ENCODE assay signal across 37 mouse cellular contexts in the genomic region with DNA sequence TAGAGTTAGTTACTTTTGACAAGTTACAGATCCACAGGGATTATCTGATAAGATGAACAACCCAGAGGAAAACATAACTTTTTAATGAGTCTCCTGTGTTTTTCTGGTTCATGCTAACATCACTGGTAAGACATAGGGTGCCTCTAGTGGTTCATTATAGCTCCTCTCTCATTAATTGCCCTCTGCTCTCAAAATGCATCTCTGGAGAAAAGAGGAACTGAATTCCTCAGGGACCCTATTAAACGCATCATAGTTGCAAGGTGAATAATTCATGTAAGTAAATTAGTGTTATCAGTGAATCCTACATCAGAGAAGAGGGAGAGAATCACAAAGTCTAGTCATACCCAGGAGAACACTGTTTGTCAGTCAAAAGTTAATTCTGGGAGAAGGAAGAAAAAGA. TPM values are rescaled to one million over a fixed set of nuclear protein-coding genes. Genes with fewer than 3 reads are reported as not detected.
A peak's percentile ranks its signal among the peaks of the same experiment; 100 is the strongest.
DNase-seq lines count a peak whose midpoint lies in the region; ATAC-seq and TF ChIP-seq lines count a peak whose summit lies in the region.
"Had no signal": no experiment of that assay in that cellular context is flagged by ENCODE, and none has a peak within 500 bp of the region (broad histone marks: within the 10 kb centered on the region; RNA-seq: fewer than 3 reads in every experiment).

No protein-coding gene starts in this region.

- no peaks in the 10 kb centered on the region for H3K4me1 ChIP-seq in embryonic facial prominence, embryonic 14.5 days (ENCODE audit: control insufficient read depth, insufficient read depth, low read length)
- H3K4me1 ChIP-seq in embryonic facial prominence, embryonic 10.5 days: no peaks in the 10 kb centered on the region
- H3K4me1 ChIP-seq in midbrain, postnatal 0 days (ENCODE audit: insufficient read depth, low read length): no peaks in the 10 kb centered on the region
- H3K4me1 ChIP-seq in midbrain, embryonic 10.5 days: no peaks in the 10 kb centered on the region
- H3K4me1 ChIP-seq in CH12.LX (ENCODE audit: control insufficient read depth in 1 of 2, insufficient read depth in 2 of 2): peaks cover 0 to 9% of the 10 kb centered on the region in 2 experiments; a peak in 1 of 4 replicates
- H3K4me1 ChIP-seq in forebrain, embryonic 15.5 days: no peaks in the 10 kb centered on the region
- no peaks in the 10 kb centered on the region for H3K4me1 ChIP-seq in forebrain, embryonic 13.5 days
- H3K4me1 ChIP-seq: embryonic facial prominence, embryonic 15.5 days; hindbrain, embryonic 12.5 days; hindbrain, embryonic 15.5 days had no signal

- no peak; the same call in 1 of the 2 replicates for TF ChIP-seq RAD21 in CH12.LX (IDR thresholded peaks at IDR 0.05; ENCODE audit: low read depth, low read length)

- H3K27ac ChIP-seq in embryonic facial prominence, embryonic 14.5 days (replicated peaks; ENCODE audit: low read depth, low read length): no peak overlapping the region
- H3K27ac ChIP-seq in embryonic facial prominence, embryonic 10.5 days (replicated peaks): no peak overlapping the region
- H3K27ac ChIP-seq in midbrain, postnatal 0 days (ENCODE audit: low read depth, low read length): no peak overlapping the region
- H3K27ac ChIP-seq in midbrain, embryonic 10.5 days (replicated peaks): no peak overlapping the region
- no peak overlapping the region for H3K27ac ChIP-seq in CH12.LX (ENCODE audit: insufficient read depth, low read depth)
- H3K27ac ChIP-seq in forebrain, embryonic 15.5 days (replicated peaks): no peak overlapping the region
- H3K27ac ChIP-seq in forebrain, embryonic 13.5 days: no peak overlapping the region
- H3K27ac ChIP-seq: embryonic facial prominence, embryonic 15.5 days; hindbrain, embryonic 12.5 days; hindbrain, embryonic 15.5 days had no signal

- dilution Hi-C loops in CH12.LX (cut with MboI; ENCODE audit: extremely low pct_ligation_motif_present, extremely low pct_unique_long_range_greater_than_20kb, low sequenced_read_pairs): no loop called here

- ATAC-seq in embryonic facial prominence, embryonic 14.5 days (ENCODE audit: low read depth): 0 out of 2 replicates have a peak, but pooled peaks have one; percentile 15
- ATAC-seq in midbrain, postnatal 0 days (ENCODE audit: low FRiP score): peak; percentile 72; the same call in 1 of the 2 replicates
- no peak for ATAC-seq in forebrain, embryonic 15.5 days (replicated peaks)
- no peak for ATAC-seq in forebrain, embryonic 13.5 days
- ATAC-seq: activated CD4-positive, CD25-positive, alpha-beta regulatory T cell, adult 4 months; CD4-positive, CD25-positive, alpha-beta regulatory T cell, adult 4 months; forebrain, embryonic 16.5 days had no signal

- in situ Hi-C loops in CH12.LX (cut with MboI; ENCODE audit: low pct_ligation_motif_present, low pct_unique_long_range_greater_than_20kb, low sequenced_read_pairs): no loop called here

- 54% methylated on average over 1 of the region's 1 CpGs for WGBS in embryonic facial prominence, embryonic 14.5 days
- WGBS in embryonic facial prominence, embryonic 10.5 days: 77% methylated on average over 1 of the region's 1 CpGs
- 60% methylated on average over 1 of the region's 1 CpGs for WGBS in midbrain, postnatal 0 days
- WGBS in midbrain, embryonic 10.5 days: 76% methylated on average over 1 of the region's 1 CpGs
- WGBS in forebrain, embryonic 15.5 days: 74% methylated on average over 1 of the region's 1 CpGs
- 67% methylated on average over 1 of the region's 1 CpGs for WGBS in forebrain, embryonic 13.5 days

- no peak overlapping the region for H3K4me3 ChIP-seq in embryonic facial prominence, embryonic 14.5 days (ENCODE audit: low read depth, low read length)
- H3K4me3 ChIP-seq in embryonic facial prominence, embryonic 10.5 days: no peak overlapping the region
- no peak overlapping the region for H3K4me3 ChIP-seq in midbrain, postnatal 0 days (ENCODE audit: low read depth, low read length)
- H3K4me3 ChIP-seq in midbrain, embryonic 10.5 days: no peak overlapping the region
- H3K4me3 ChIP-seq in CH12.LX (replicated peaks in 1 of 3; ENCODE audit: low read depth in 2 of 3, low read length in 2 of 3, poor library complexity in 1 of 3): no peak overlapping the region
- H3K4me3 ChIP-seq in forebrain, embryonic 15.5 days: no peak overlapping the region
- no peak overlapping the region for H3K4me3 ChIP-seq in forebrain, embryonic 13.5 days
- H3K4me3 ChIP-seq: embryonic facial prominence, embryonic 15.5 days; hindbrain, embryonic 12.5 days; hindbrain, embryonic 15.5 days had no signal

- H3K4me2 ChIP-seq in embryonic facial prominence, embryonic 14.5 days (ENCODE audit: low read depth, low read length): no peak overlapping the region
- H3K4me2 ChIP-seq in midbrain, postnatal 0 days (ENCODE audit: low read depth, low read length, poor library complexity, severe bottlenecking): no peak overlapping the region
- H3K4me2 ChIP-seq in CH12.LX (ENCODE audit: insufficient read depth, low read depth, poor library complexity, severe bottlenecking): no peak overlapping the region
- no peak overlapping the region for H3K4me2 ChIP-seq in forebrain, embryonic 15.5 days (replicated peaks)
- H3K4me2 ChIP-seq in forebrain, embryonic 13.5 days: no peak overlapping the region
- H3K4me2 ChIP-seq: embryonic facial prominence, embryonic 15.5 days; heart, embryonic 11.5 days; hindbrain, embryonic 12.5 days; hindbrain, embryonic 15.5 days had no signal

- no peak for TF ChIP-seq POLR2A in CH12.LX (IDR thresholded peaks at IDR 0.05; ENCODE audit: low read depth, low read length)

- H3K36me3 ChIP-seq in embryonic facial prominence, embryonic 14.5 days (ENCODE audit: control insufficient read depth, insufficient read depth, low read length): no peaks in the 10 kb centered on the region
- no peaks in the 10 kb centered on the region for H3K36me3 ChIP-seq in embryonic facial prominence, embryonic 10.5 days (replicated peaks)
- H3K36me3 ChIP-seq in midbrain, postnatal 0 days (ENCODE audit: insufficient read depth, low read length): no peaks in the 10 kb centered on the region
- H3K36me3 ChIP-seq in midbrain, embryonic 10.5 days: no peaks in the 10 kb centered on the region
- H3K36me3 ChIP-seq in CH12.LX (replicated peaks in 1 of 2; ENCODE audit: control insufficient read depth in 1 of 2, insufficient read depth in 1 of 2, low read length in 1 of 2): no peaks in the 10 kb centered on the region
- H3K36me3 ChIP-seq in splenic B cell, adult 2 months (ENCODE audit: control insufficient read depth, insufficient read depth, low read length, poor library complexity, severe bottlenecking): no peaks in the 10 kb centered on the region
- H3K36me3 ChIP-seq in forebrain, embryonic 15.5 days: no peaks in the 10 kb centered on the region
- no peaks in the 10 kb centered on the region for H3K36me3 ChIP-seq in forebrain, embryonic 13.5 days (ENCODE audit: poor library complexity, severe bottlenecking)
- H3K36me3 ChIP-seq: embryonic facial prominence, embryonic 15.5 days; hindbrain, embryonic 12.5 days; hindbrain, embryonic 15.5 days had no signal

- peak; percentile 23; the same call in 1 of the 2 replicates for TF ChIP-seq CTCF in midbrain, postnatal 0 days (IDR thresholded peaks at IDR 0.05)
- TF ChIP-seq CTCF in CH12.LX (conservative IDR thresholded peaks at IDR 0.05 in 1 of 2, IDR thresholded peaks at IDR 0.05 in 1 of 2; ENCODE audit: low read depth in 2 of 2, low read length in 2 of 2): peak in 1 of 2 experiments; percentile 9; a peak in 1 of 4 replicates

- H3K9me3 ChIP-seq in embryonic facial prominence, embryonic 14.5 days (ENCODE audit: control insufficient read depth, low read length): no peaks in the 10 kb centered on the region
- 0 out of 2 replicates have a peak, but pooled peaks cover 14% of the 10 kb centered on the region for H3K9me3 ChIP-seq in embryonic facial prominence, embryonic 10.5 days
- H3K9me3 ChIP-seq in midbrain, postnatal 0 days (ENCODE audit: low read length): no peaks in the 10 kb centered on the region
- H3K9me3 ChIP-seq in midbrain, embryonic 10.5 days (replicated peaks): peaks cover 8% of the 10 kb centered on the region
- H3K9me3 ChIP-seq in CH12.LX (replicated peaks; ENCODE audit: low read length): no peaks in the 10 kb centered on the region
- no peaks in the 10 kb centered on the region for H3K9me3 ChIP-seq in forebrain, embryonic 15.5 days
- no peaks in the 10 kb centered on the region for H3K9me3 ChIP-seq in forebrain, embryonic 13.5 days (replicated peaks)
- H3K9me3 ChIP-seq: embryonic facial prominence, embryonic 15.5 days; hindbrain, embryonic 12.5 days; hindbrain, embryonic 15.5 days had no signal

- DNase-seq in embryonic facial prominence, embryonic 14.5 days (ENCODE audit: low spot score): peak; percentile 18
- no peak for DNase-seq in embryonic facial prominence, embryonic 10.5 days (ENCODE audit: low spot score)
- DNase-seq in midbrain, postnatal 0 days (ENCODE audit: low spot score): no peak
- no peak for DNase-seq in midbrain, embryonic 10.5 days (ENCODE audit: low spot score)
- peak; percentile 75 for DNase-seq in CH12.LX (ENCODE audit: extremely low read depth)
- peak; percentile 19 for DNase-seq in splenic B cell, adult 2 months (ENCODE audit: low read depth, low spot score)
- DNase-seq: adrenal gland, adult 8-10 months; adrenal gland, postnatal 25 days; cerebellum, adult 11 months; cerebellum, adult 2 months; cerebellum, adult 9-11 months; cerebellum, postnatal 25 days; embryo, embryonic 11 days; gastrocnemius, postnatal 10 days; gastrocnemius, postnatal 36 days had no signal

- TF ChIP-seq EP300 in CH12.LX (IDR thresholded peaks at IDR 0.05; ENCODE audit: low read length): peak; percentile 44

- H3K9ac ChIP-seq in embryonic facial prominence, embryonic 14.5 days (ENCODE audit: low read depth, low read length): no peak overlapping the region
- no peak overlapping the region for H3K9ac ChIP-seq in midbrain, postnatal 0 days (replicated peaks; ENCODE audit: low read length, poor library complexity, severe bottlenecking)
- no peak overlapping the region for H3K9ac ChIP-seq in CH12.LX (ENCODE audit: insufficient read depth, low read depth)
- no peak overlapping the region for H3K9ac ChIP-seq in forebrain, embryonic 15.5 days (replicated peaks)
- no peak overlapping the region for H3K9ac ChIP-seq in forebrain, embryonic 13.5 days
- H3K9ac ChIP-seq: embryonic facial prominence, embryonic 15.5 days; hindbrain, embryonic 12.5 days; hindbrain, embryonic 15.5 days had no signal

- no peaks in the 10 kb centered on the region for H3K27me3 ChIP-seq in embryonic facial prominence, embryonic 14.5 days (replicated peaks; ENCODE audit: control insufficient read depth, insufficient read depth, low read length)
- no peaks in the 10 kb centered on the region for H3K27me3 ChIP-seq in embryonic facial prominence, embryonic 10.5 days (replicated peaks; ENCODE audit: low read depth, poor library complexity, severe bottlenecking)
- no peaks in the 10 kb centered on the region for H3K27me3 ChIP-seq in midbrain, postnatal 0 days (ENCODE audit: insufficient read depth, low read length)
- no peaks in the 10 kb centered on the region for H3K27me3 ChIP-seq in midbrain, embryonic 10.5 days (ENCODE audit: low read depth, poor library complexity, severe bottlenecking)
- no peaks in the 10 kb centered on the region for H3K27me3 ChIP-seq in CH12.LX (replicated peaks)
- no peaks in the 10 kb centered on the region for H3K27me3 ChIP-seq in splenic B cell, adult 2 months (ENCODE audit: control insufficient read depth, insufficient read depth, low read length, poor library complexity, severe bottlenecking)
- no peaks in the 10 kb centered on the region for H3K27me3 ChIP-seq in forebrain, embryonic 15.5 days
- H3K27me3 ChIP-seq in forebrain, embryonic 13.5 days: no peaks in the 10 kb centered on the region
- H3K27me3 ChIP-seq: embryonic facial prominence, embryonic 15.5 days; hindbrain, embryonic 12.5 days; hindbrain, embryonic 15.5 days had no signal

- H3K79me2 ChIP-seq in CH12.LX (replicated peaks; ENCODE audit: control insufficient read depth, extremely low read depth, insufficient read depth, poor library complexity, severe bottlenecking): no peaks in the 10 kb centered on the region

RNA-seq across cellular contexts. Expression of gene Olfr1507, which starts 52.4 kb away (rescaled TPM):
- 0.25 TPM in 1 of 2 replicates, not detected in the other for polyA plus RNA-seq in embryonic facial prominence, embryonic 14.5 days (2014; fragmentation: Nextera tagmentation; extraction: Ambion mirVana)
- not detected in 2 replicates for polyA plus RNA-seq in embryonic facial prominence, embryonic 10.5 days (2016; fragmentation: Nextera tagmentation; extraction: Ambion mirVana)
- not detected in 2 replicates for total RNA-seq in midbrain, postnatal 0 days (2014; rRNA removed)
- polyA plus RNA-seq in midbrain, postnatal 0 days (2015; fragmentation: Nextera tagmentation; extraction: Ambion mirVana): not detected in 2 replicates
- not detected in 2 replicates for polyA plus RNA-seq in midbrain, embryonic 10.5 days (2016; fragmentation: Nextera tagmentation; extraction: Ambion mirVana)
- not detected in 2 replicates for total RNA-seq in CH12.LX (2012; rRNA removed)
- total RNA-seq in CH12.LX (2014; rRNA removed): not detected in 2 replicates
- not detected in 2 replicates for polyA plus RNA-seq in CH12.LX (2012; ENCODE audit: insufficient read length, low read depth)
- polyA plus RNA-seq in forebrain, embryonic 15.5 days (2015; fragmentation: Nextera tagmentation; extraction: Ambion mirVana): not detected in 2 replicates
- polyA plus RNA-seq in forebrain, embryonic 13.5 days (2015; fragmentation: Nextera tagmentation; extraction: Ambion mirVana): not detected in 2 replicates
- total RNA-seq: adrenal gland, adult 8-10 months; adrenal gland, postnatal 25 days; ES-E14; gastrocnemius, adult 18-20 months; gastrocnemius, postnatal 10 days; gastrocnemius, postnatal 36 days; granulocyte monocyte progenitor cell, adult 5-6 weeks; heart, adult 8-10 months; heart, postnatal 25 days; hematopoietic stem cell, adult 5-6 weeks had no signal
- polyA plus RNA-seq: C2C12; CD4-positive, CD25-positive, alpha-beta regulatory T cell, adult 4 months; cerebellum, adult 2 months; cortical plate, adult 2 months; embryonic facial prominence, embryonic 11.5 days; embryonic facial prominence, embryonic 15.5 days; forebrain, embryonic 11.5 days; forebrain, embryonic 16.5 days; heart, embryonic 11.5 days; heart, embryonic 14.5 days; heart, postnatal 0 days; hindbrain, embryonic 12.5 days; hindbrain, embryonic 15.5 days; intestine, embryonic 14.5 days had no signal

Comparison
In these comparisons a context has a peak if more than half of its experiments do, and no peak if none do; other contexts are left out.
1. DNase-seq: peak in embryonic facial prominence, embryonic 14.5 days (single experiment), CH12.LX (single experiment) and splenic B cell, adult 2 months (single experiment); none in embryonic facial prominence, embryonic 10.5 days (single experiment), midbrain, postnatal 0 days (single experiment) and midbrain, embryonic 10.5 days (single experiment).
2. ATAC-seq: peak in embryonic facial prominence, embryonic 14.5 days (single experiment) and midbrain, postnatal 0 days (single experiment); none in forebrain, embryonic 15.5 days (single experiment) and forebrain, embryonic 13.5 days (single experiment).